Mouse (Mus musculus): ENCODE measurements at regions not wholly inside any gene's neighbourhood (a gene's known extent, or its start where the extent isn't known, plus 50 kb on each side); places are given as distances from the start of the nearest gene placed in this dataset.

- DNase-seq (ENCODE audit: extremely low spot score, low spot score): no peak
Measured at GRCm38 (mm10) chr6:13305873-13306272, 81.1 kb upstream of the Vwde start.

- no peak for DNase-seq (ENCODE audit: extremely low spot score, low spot score)
Measured at GRCm38 (mm10) chr6:13298171-13298570, 73.4 kb upstream of the Vwde start.

GRCm38 (mm10) chr6:13297110-13297509, 72.3 kb upstream of the Vwde start:
- DNase-seq (ENCODE audit: extremely low spot score, low spot score): no peak

- no peak for DNase-seq (ENCODE audit: extremely low spot score, low spot score)
Measured at GRCm38 (mm10) chr6:13296041-13296440, 71.3 kb upstream of the Vwde start.

- DNase-seq (ENCODE audit: extremely low spot score, low spot score): no peak
Measured at GRCm38 (mm10) chr6:13294393-13294792, 69.6 kb upstream of the Vwde start.

GRCm38 (mm10) chr6:13288500-13288899, 63.7 kb upstream of the Vwde start:
- no peak for DNase-seq (ENCODE audit: extremely low spot score, low spot score)

GRCm38 (mm10) chr6:13287812-13288211, 63.0 kb upstream of the Vwde start:
- DNase-seq (ENCODE audit: extremely low spot score, low spot score): no peak

- peak; percentile 15 for DNase-seq (ENCODE audit: extremely low spot score, low spot score)
Measured at GRCm38 (mm10) chr6:13286542-13287273, 61.9 kb upstream of the Vwde start.

GRCm38 (mm10) chr6:13280835-13281234, 56.1 kb upstream of the Vwde start:
- no peak for DNase-seq (ENCODE audit: extremely low spot score, low spot score)
